Mouse (Mus musculus): Measurements from ENCODE around the gene Gnb5. TPM values are rescaled to one million over a fixed set of nuclear protein-coding genes. Genes with fewer than 3 reads are reported as not detected.

Gnb5 gene
- 0.55 to 1.6 TPM (median 0.58 TPM) in 3 of 4 replicates, not detected in the other for total RNA-seq (2023; ENCODE audit: inconsistent age)

GRCm38 (mm10) chr9:75306126-75306898, at the start of gene Gnb5:
Gene Gnb5 (plus strand): TSS chr9:75306288.

DNA sequence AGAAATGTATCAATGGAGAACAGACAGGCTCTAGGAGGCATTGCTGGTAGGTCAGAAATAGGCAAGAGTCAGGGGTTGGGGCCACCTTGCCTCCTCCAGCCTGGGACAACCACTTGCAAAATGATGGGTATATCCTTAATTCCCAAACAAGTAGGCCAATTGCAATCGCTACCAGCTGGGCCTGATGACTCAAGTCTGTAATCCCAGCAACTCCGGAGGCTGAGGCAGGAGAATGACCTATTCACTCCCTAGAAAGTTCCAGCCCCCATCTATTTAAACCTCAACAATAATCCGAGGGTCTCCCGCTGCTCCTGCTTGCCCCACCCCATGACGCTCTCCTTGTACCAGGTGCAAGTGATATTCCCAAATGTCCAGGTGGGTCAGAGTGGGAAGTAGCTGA, 41.4 kb downstream of the Gnb5 start, which contains the start of gene Bcl2l10:
Bcl2l10 (plus strand) TSS at position 301 of the 400 bp plus-strand sequence.

Other genes starting within 250 kb of the Gnb5 start
- gene Myo5a, start 235.3 kb upstream of the Gnb5 start, total RNA-seq (2023; ENCODE audit: inconsistent age): 127 to 161 TPM (median 155 TPM) in 4 replicates
- gene Myo5c, start 74.3 kb upstream of the Gnb5 start, total RNA-seq (2023; ENCODE audit: inconsistent age): 0.42 to 0.81 TPM (median 0.61 TPM) in 4 replicates
- not detected in 4 replicates for gene Bcl2l10, start 41.5 kb downstream of the Gnb5 start, total RNA-seq (2023; ENCODE audit: inconsistent age)
- 98.2 to 112 TPM (median 99.3 TPM) in 4 replicates for gene Mapk6, start 103.7 kb downstream of the Gnb5 start, total RNA-seq (2023; ENCODE audit: inconsistent age)
- gene Leo1, start 135.2 kb downstream of the Gnb5 start, total RNA-seq (2023; ENCODE audit: inconsistent age): 16.6 to 19.9 TPM (median 18.4 TPM) in 4 replicates